Mouse (Mus musculus) olfactory bulb, adult 2 months (tissue): ENCODE results near the gene Nckipsd.

ENCODE experiments used
- CTCF ChIP-seq: fragments of 200-500 bp; IDR thresholded peaks from 2 replicates; pipeline ENCODE4 v1.5.1; 2012; ENCODE audit warnings: low read depth, mild to moderate bottlenecking, low read length, moderate library complexity; ENCODE audit not compliant: insufficient read depth
- POLR2A ChIP-seq: fragments of 200-500 bp; IDR thresholded peaks from 2 replicates; pipeline ENCODE4 v1.6.1; 2012; ENCODE audit warnings: mild to moderate bottlenecking, low read depth, low read length, moderate library complexity; ENCODE audit not compliant: insufficient read depth

GRCm38 (mm10) chr9:108820077-108820476 is 11.9 kb downstream of the Nckipsd start:
- TF ChIP-seq POLR2A (no peak), CTCF (no peak)
